Mouse (Mus musculus) MEL (cell line): Measurements from ENCODE around the gene BC024978.
A peak's percentile ranks its signal among the peaks of the same experiment; 100 is the strongest.

Experiments used
- CHD1 ChIP-seq: IDR thresholded peaks from 2 replicates; pipeline ENCODE4 v1.6.1; 2012; ENCODE audit warnings: low read depth, mild to moderate bottlenecking, inconsistent platforms, low read length, improper control_type of control experiment
- CTCF ChIP-seq, 3 experiments: IDR thresholded peaks in 2 of 3; conservative IDR thresholded peaks in 1 of 3; 2 replicates each; pipeline ENCODE4 v1.5.1; 2011 to 2012; ENCODE audit warnings: low read length in 3 of 3, low read depth in 2 of 3, mild to moderate bottlenecking in 2 of 3, improper control_type of control experiment in 1 of 3, inconsistent platforms in 1 of 3, mixed read lengths in 1 of 3, moderate library complexity in 1 of 3; ENCODE audit not compliant: control insufficient read depth in 1 of 3, insufficient read depth in 1 of 3, poor library complexity in 1 of 3, severe bottlenecking in 1 of 3
- GATA1 ChIP-seq: IDR thresholded peaks from 2 replicates; pipeline ENCODE4 v1.6.1; 2011; ENCODE audit warnings: low read depth, low read length, improper control_type of control experiment
- MAFK ChIP-seq: IDR thresholded peaks from 2 replicates; pipeline ENCODE4 v1.6.1; 2011; ENCODE audit warnings: low read depth, mild to moderate bottlenecking, low read length, improper control_type of control experiment, borderline replicate concordance
- MEF2A ChIP-seq: IDR thresholded peaks from 2 replicates; pipeline ENCODE4 v1.6.1; 2014; ENCODE audit warnings: low read depth, mild to moderate bottlenecking, inconsistent platforms, low read length, improper control_type of control experiment; ENCODE audit not compliant: poor library complexity, insufficient replicate concordance, severe bottlenecking; ENCODE audit errors: extremely low read depth
- MXI1 ChIP-seq: IDR thresholded peaks from 2 replicates; pipeline ENCODE4 v1.6.1; 2011; ENCODE audit warnings: mild to moderate bottlenecking, low read depth, low read length, improper control_type of control experiment
- POLR2A ChIP-seq, 2 experiments: IDR thresholded peaks; 2 replicates each; pipeline ENCODE4 v1.6.1; 2011 to 2012; ENCODE audit warnings: low read length in 2 of 2, mild to moderate bottlenecking in 2 of 2, control low read depth in 1 of 2, improper control_type of control experiment in 1 of 2, low read depth in 1 of 2, moderate library complexity in 1 of 2; ENCODE audit not compliant: control insufficient read depth in 1 of 2, insufficient read depth in 1 of 2, poor library complexity in 1 of 2
- RAD21 ChIP-seq: IDR thresholded peaks from 2 replicates; pipeline ENCODE4 v1.6.1; 2011; ENCODE audit warnings: mild to moderate bottlenecking, low read depth, low read length, improper control_type of control experiment
- SMC3 ChIP-seq: IDR thresholded peaks from 2 replicates; pipeline ENCODE4 v1.6.1; 2011; ENCODE audit warnings: low read depth, low read length, improper control_type of control experiment
- TAL1 ChIP-seq: IDR thresholded peaks from 2 replicates; pipeline ENCODE4 v1.6.1; 2012; ENCODE audit warnings: mild to moderate bottlenecking, inconsistent platforms, low read length, moderate library complexity, mixed read lengths
- TCF12 ChIP-seq: IDR thresholded peaks from 2 replicates; pipeline ENCODE4 v1.6.1; 2014; ENCODE audit warnings: low read depth, mild to moderate bottlenecking, inconsistent platforms, low read length, improper control_type of control experiment, moderate library complexity
- ZNF384 ChIP-seq: IDR thresholded peaks from 2 replicates; pipeline ENCODE4 v1.6.1; 2012; ENCODE audit warnings: low read depth, mild to moderate bottlenecking, inconsistent platforms, low read length, improper control_type of control experiment

DNA sequence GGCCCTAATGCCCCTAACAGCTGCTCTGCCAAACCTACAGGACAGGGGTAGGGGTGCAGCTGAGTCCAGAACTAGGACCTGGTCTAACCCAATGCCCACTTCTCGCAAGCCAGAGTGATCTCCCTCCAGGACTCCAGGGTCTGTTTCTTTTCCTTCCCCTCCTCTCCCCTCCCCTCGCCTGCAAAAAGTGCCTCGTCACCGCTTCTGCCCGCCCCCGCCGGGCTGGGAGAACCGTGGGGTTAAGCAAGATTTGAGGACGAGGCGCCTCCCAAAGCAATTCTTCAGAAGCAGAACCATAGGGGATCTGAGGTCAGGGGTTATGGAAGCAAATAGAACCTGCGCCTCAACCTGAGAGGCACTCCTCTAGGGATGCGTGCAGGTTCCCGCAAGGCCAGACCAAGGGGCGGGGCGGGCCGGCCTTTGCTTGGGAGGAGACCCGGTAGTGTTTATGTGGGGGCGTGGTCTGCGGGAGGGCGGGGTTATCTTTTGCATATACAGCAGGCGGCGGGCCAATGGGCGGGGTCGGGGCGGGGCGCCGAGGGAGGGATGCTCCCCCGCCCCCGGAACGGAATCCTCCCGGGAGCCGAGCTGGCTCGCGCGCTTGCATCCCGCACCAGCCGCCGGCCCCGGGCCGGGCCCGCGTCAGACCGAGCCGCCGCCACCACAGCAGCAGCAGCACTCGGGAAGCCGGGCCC is 62.8 kb downstream of the BC024978 start, which contains the start of gene Numbl:
- TF ChIP-seq TCF12 (no peak), POLR2A (IDR thresholded peaks at IDR 0.05; ENCODE audit: control insufficient read depth in 1 of 2, insufficient read depth in 1 of 2, low read depth in 1 of 2, low read length in 2 of 2, poor library complexity in 1 of 2) (peak in 1 of 2 experiments; percentile 43; a peak in 1 of 4 replicates), RAD21 (no peak), GATA1 (no peak), SMC3 (no peak), MAFK (peak; percentile 29; the same call in 1 of the 2 replicates), MEF2A (no peak), ZNF384 (no peak), CHD1 (no peak), TAL1 (no peak), CTCF (IDR thresholded peaks at IDR 0.05 in 2 of 3, conservative IDR thresholded peaks at IDR 0.05 in 1 of 3; ENCODE audit: control insufficient read depth in 1 of 3, insufficient read depth in 1 of 3, low read depth in 2 of 3, low read length in 3 of 3, poor library complexity in 1 of 3, severe bottlenecking in 1 of 3) (no peak), MXI1 (peak; percentile 50; the same call in 1 of the 2 replicates)
